In genomic region chr2:163195106-163195833, GRCm38 (mm10) we compare ENCODE assay signal across 16 mouse cellular contexts. TPM values are rescaled to one million over a fixed set of nuclear protein-coding genes. Genes with fewer than 3 reads are reported as not detected.
DNase-seq lines count a peak whose midpoint lies in the region; ATAC-seq and TF ChIP-seq lines count a peak whose summit lies in the region.
"Had no signal": no experiment of that assay in that cellular context is flagged by ENCODE, and none has a peak within 500 bp of the region (broad histone marks: within the 10 kb centered on the region; RNA-seq: fewer than 3 reads in every experiment).

No protein-coding gene starts in this region.

- no peak for TF ChIP-seq CTCF in lung, embryonic 14.5 days (IDR thresholded peaks at IDR 0.05; ENCODE audit: low read depth)

- no peaks in the 10 kb centered on the region for H3K9me3 ChIP-seq in lung, embryonic 14.5 days (ENCODE audit: low read depth, low read length)
- no peaks in the 10 kb centered on the region for H3K9me3 ChIP-seq in embryonic facial prominence, embryonic 10.5 days
- no peaks in the 10 kb centered on the region for H3K9me3 ChIP-seq in hindbrain, embryonic 12.5 days (replicated peaks)
- H3K9me3 ChIP-seq in midbrain, embryonic 14.5 days (ENCODE audit: control insufficient read depth, low read length): no peaks in the 10 kb centered on the region
- H3K9me3 ChIP-seq: G1E had no signal

- H3K4me1 ChIP-seq in lung, embryonic 14.5 days (ENCODE audit: insufficient read depth): peaks cover 9% of the 10 kb centered on the region; the same call in 1 of the 2 replicates
- peaks cover 68% of the 10 kb centered on the region for H3K4me1 ChIP-seq in embryonic facial prominence, embryonic 10.5 days
- H3K4me1 ChIP-seq in hindbrain, embryonic 12.5 days: peaks cover 33% of the 10 kb centered on the region
- H3K4me1 ChIP-seq in midbrain, embryonic 14.5 days (ENCODE audit: control insufficient read depth, insufficient read depth, low read length): peaks cover 22% of the 10 kb centered on the region

- H3K27ac ChIP-seq in lung, embryonic 14.5 days (ENCODE audit: low read depth): 0 out of 2 replicates have a peak overlapping the region, but pooled peaks have one; percentile 21
- H3K27ac ChIP-seq in embryonic facial prominence, embryonic 10.5 days (replicated peaks): peak overlapping the region; percentile 83
- H3K27ac ChIP-seq in hindbrain, embryonic 12.5 days: peak overlapping the region; percentile 75
- peak overlapping the region; percentile 14; the same call in 1 of the 2 replicates for H3K27ac ChIP-seq in midbrain, embryonic 14.5 days (replicated peaks; ENCODE audit: low read depth, low read length)

- ATAC-seq in lung, embryonic 14.5 days (ENCODE audit: insufficient read depth): peak; percentile 15; the same call in 1 of the 2 replicates
- ATAC-seq in hindbrain, embryonic 12.5 days (ENCODE audit: low FRiP score): peak; percentile 4; the same call in 1 of the 2 replicates
- no peak; the same call in 1 of the 2 replicates for ATAC-seq in midbrain, embryonic 14.5 days (ENCODE audit: low FRiP score, low TSS enrichment)

- H3K4me2 ChIP-seq in lung, embryonic 14.5 days: no peak overlapping the region
- H3K4me2 ChIP-seq in hindbrain, embryonic 12.5 days (replicated peaks): peak overlapping the region; percentile 13
- H3K4me2 ChIP-seq in midbrain, embryonic 14.5 days (ENCODE audit: low read length): no peak overlapping the region

- intact Hi-C loops in heart, postnatal 14 days (cut with DNase I): no loop called here
- intact Hi-C loops in heart, postnatal 36 days (cut with DNase I): no loop called here

- no peaks in the 10 kb centered on the region for H3K36me3 ChIP-seq in lung, embryonic 14.5 days (ENCODE audit: insufficient read depth)
- no peaks in the 10 kb centered on the region for H3K36me3 ChIP-seq in embryonic facial prominence, embryonic 10.5 days (replicated peaks)
- no peaks in the 10 kb centered on the region for H3K36me3 ChIP-seq in hindbrain, embryonic 12.5 days
- H3K36me3 ChIP-seq in midbrain, embryonic 14.5 days (ENCODE audit: control insufficient read depth, insufficient read depth, low read length): no peaks in the 10 kb centered on the region
- H3K36me3 ChIP-seq: G1E had no signal

- no peak for DNase-seq in lung, embryonic 14.5 days
- DNase-seq in lung, postnatal 4 days: no peak
- DNase-seq in embryonic facial prominence, embryonic 10.5 days (ENCODE audit: low spot score): no peak
- DNase-seq in midbrain, embryonic 14.5 days: no peak
- no peak for DNase-seq in heart, postnatal 14 days
- DNase-seq in heart, postnatal 36 days: no peak
- DNase-seq in adipocyte (ENCODE audit: low spot score): no peak
- DNase-seq: cerebellum, adult 8-10 months; gastrocnemius, postnatal 10 days; kidney, postnatal 14 days; layer of hippocampus, adult 9-11 months; lung, adult 2 months; thymus, postnatal 25 days had no signal

- H3K4me3 ChIP-seq in lung, embryonic 14.5 days (ENCODE audit: low read depth, low read length): no peak overlapping the region
- H3K4me3 ChIP-seq in embryonic facial prominence, embryonic 10.5 days: no peak overlapping the region
- no peak overlapping the region for H3K4me3 ChIP-seq in hindbrain, embryonic 12.5 days
- no peak overlapping the region for H3K4me3 ChIP-seq in midbrain, embryonic 14.5 days (replicated peaks; ENCODE audit: low read depth, low read length)

- no peaks in the 10 kb centered on the region for H3K27me3 ChIP-seq in lung, embryonic 14.5 days (ENCODE audit: insufficient read depth, low read length)
- H3K27me3 ChIP-seq in embryonic facial prominence, embryonic 10.5 days (replicated peaks; ENCODE audit: low read depth, poor library complexity, severe bottlenecking): no peaks in the 10 kb centered on the region
- H3K27me3 ChIP-seq in hindbrain, embryonic 12.5 days: peaks cover 11% of the 10 kb centered on the region; the same call in 1 of the 2 replicates
- no peaks in the 10 kb centered on the region for H3K27me3 ChIP-seq in midbrain, embryonic 14.5 days (ENCODE audit: control insufficient read depth, insufficient read depth, low read length)

- H3K9ac ChIP-seq in lung, embryonic 14.5 days: no peak overlapping the region
- H3K9ac ChIP-seq in hindbrain, embryonic 12.5 days: no peak overlapping the region
- H3K9ac ChIP-seq in midbrain, embryonic 14.5 days (replicated peaks; ENCODE audit: low read length): no peak overlapping the region

- 46% methylated on average over 6 of the region's 6 CpGs for WGBS in lung, embryonic 14.5 days
- WGBS in embryonic facial prominence, embryonic 10.5 days: 10% methylated on average over 6 of the region's 6 CpGs
- 5% methylated on average over 6 of the region's 6 CpGs for WGBS in hindbrain, embryonic 12.5 days
- WGBS in midbrain, embryonic 14.5 days: 12% methylated on average over 6 of the region's 6 CpGs

RNA-seq across cellular contexts. Expression of gene Tox2, which starts 7.7 kb away (rescaled TPM):
- 4.3 and 4.6 TPM in 2 replicates for polyA plus RNA-seq in lung, embryonic 14.5 days (2014; fragmentation: Nextera tagmentation; extraction: Ambion mirVana)
- 16.3 and 17.8 TPM in 2 replicates for polyA plus RNA-seq in embryonic facial prominence, embryonic 10.5 days (2016; fragmentation: Nextera tagmentation; extraction: Ambion mirVana)
- polyA plus RNA-seq in hindbrain, embryonic 12.5 days (2016; fragmentation: Nextera tagmentation; extraction: Ambion mirVana): 24.6 and 25.1 TPM in 2 replicates
- 36.7 and 46.8 TPM in 2 replicates for polyA plus RNA-seq in midbrain, embryonic 14.5 days (2014; fragmentation: Nextera tagmentation; extraction: Ambion mirVana)
- 1 to 10 TPM; 2.4 to 2.6 TPM for total RNA-seq in heart, postnatal 14 days (2021)
- total RNA-seq in heart, postnatal 36 days (2021): 1 to 10 TPM; 1.0 to 1.4 TPM
- total RNA-seq: G1E; megakaryocyte, adult 5-6 weeks had no signal
- polyA plus RNA-seq: G1E had no signal

Comparison
In these comparisons a context has a peak if more than half of its experiments do, and no peak if none do; other contexts are left out.
1. H3K27ac ChIP-seq: peak in every context shown above with its lines; median percentile 83 in embryonic facial prominence, embryonic 10.5 days; 75 in hindbrain, embryonic 12.5 days; 21 in lung, embryonic 14.5 days; 14 in midbrain, embryonic 14.5 days.